Mouse (Mus musculus): Measurements from ENCODE around the gene Kctd17. TPM values are rescaled to one million over a fixed set of nuclear protein-coding genes. Genes with fewer than 3 reads are reported as not detected.

Kctd17 gene
- polyA plus RNA-seq (2012; rRNA removed) = 114 and 128 TPM in 2 replicates

- TF ChIP-seq POLR2A (IDR thresholded peaks at IDR 0.05; ENCODE audit: borderline replicate concordance, extremely low read depth, low read depth, low read length) (no peak), CTCF (IDR thresholded peaks at IDR 0.05; ENCODE audit: insufficient read depth, low read length) (no peak)
- WGBS = 2% methylated on average over 52 of the region's 52 CpGs
- Histone ChIP-seq H3K4me3 (replicated peaks; ENCODE audit: extremely low read depth, low read depth, low read length) (peak within 1 kb of the TSS; percentile 45), H3K4me1 (ENCODE audit: control insufficient read depth, insufficient read depth, low read length) (0 out of 2 replicates have a peak, but pooled peaks cover 2% of the 10 kb centered on the region)
- peak; percentile 48 for DNase-seq
Observed at GRCm38 (mm10) chr15:78428391-78429138, at the start of gene Kctd17. TSS of gene Kctd17 (plus strand) at chr15:78428564.

GRCm38 (mm10) chr15:78380208-78380607 is 48.2 kb upstream of the Kctd17 start:
- WGBS = 65% methylated on average over 2 of the region's 2 CpGs
- TF ChIP-seq POLR2A (IDR thresholded peaks at IDR 0.05; ENCODE audit: borderline replicate concordance, extremely low read depth, low read depth, low read length) (no peak), CTCF (IDR thresholded peaks at IDR 0.05; ENCODE audit: insufficient read depth, low read length) (no peak)
- no peak for DNase-seq
- Histone ChIP-seq H3K4me1 (ENCODE audit: control insufficient read depth, insufficient read depth, low read length) (no peaks in the 10 kb centered on the region), H3K4me3 (replicated peaks; ENCODE audit: extremely low read depth, low read depth, low read length) (no peak overlapping the region)

- DNase-seq = no peak
- H3K4me3 ChIP-seq (replicated peaks; ENCODE audit: extremely low read depth, low read depth, low read length) = no peak overlapping the region
- 66% methylated on average over 4 of the region's 4 CpGs for WGBS
Observed at GRCm38 (mm10) chr15:78380741-78381140, 47.6 kb upstream of the Kctd17 start.

GRCm38 (mm10) chr15:78382115-78382514 is 46.2 kb upstream of the Kctd17 start:
- no peak for TF ChIP-seq CTCF (IDR thresholded peaks at IDR 0.05; ENCODE audit: insufficient read depth, low read length)
- no peak for TF ChIP-seq POLR2A (IDR thresholded peaks at IDR 0.05; ENCODE audit: borderline replicate concordance, extremely low read depth, low read depth, low read length)
- Histone ChIP-seq H3K4me3 (replicated peaks; ENCODE audit: extremely low read depth, low read depth, low read length) (no peak overlapping the region), H3K4me1 (ENCODE audit: control insufficient read depth, insufficient read depth, low read length) (no peaks in the 10 kb centered on the region)
- no peak for DNase-seq
- WGBS = 81% methylated on average over 4 of the region's 4 CpGs

More at GRCm38 (mm10) chr15:78380741-78381140, 47.6 kb upstream of the Kctd17 start:
- H3K4me1 ChIP-seq (ENCODE audit: control insufficient read depth, insufficient read depth, low read length) = no peaks in the 10 kb centered on the region
- TF ChIP-seq POLR2A (IDR thresholded peaks at IDR 0.05; ENCODE audit: borderline replicate concordance, extremely low read depth, low read depth, low read length) (no peak), CTCF (IDR thresholded peaks at IDR 0.05; ENCODE audit: insufficient read depth, low read length) (no peak)

GRCm38 (mm10) chr15:78383450-78384219 is 44.7 kb upstream of the Kctd17 start:
- DNase-seq = no peak
- 69% methylated on average over 11 of the region's 11 CpGs for WGBS
- H3K4me1 ChIP-seq (ENCODE audit: control insufficient read depth, insufficient read depth, low read length) = no peaks in the 10 kb centered on the region
- no peak overlapping the region for H3K4me3 ChIP-seq (replicated peaks; ENCODE audit: extremely low read depth, low read depth, low read length)
- TF ChIP-seq CTCF (IDR thresholded peaks at IDR 0.05; ENCODE audit: insufficient read depth, low read length) (no peak), POLR2A (IDR thresholded peaks at IDR 0.05; ENCODE audit: borderline replicate concordance, extremely low read depth, low read depth, low read length) (no peak)

- WGBS = 54% methylated on average over 7 of the region's 7 CpGs
- no peak for DNase-seq
- Histone ChIP-seq H3K4me1 (ENCODE audit: control insufficient read depth, insufficient read depth, low read length) (no peaks in the 10 kb centered on the region), H3K4me3 (replicated peaks; ENCODE audit: extremely low read depth, low read depth, low read length) (no peak overlapping the region)
- TF ChIP-seq CTCF (IDR thresholded peaks at IDR 0.05; ENCODE audit: insufficient read depth, low read length) (no peak), POLR2A (IDR thresholded peaks at IDR 0.05; ENCODE audit: borderline replicate concordance, extremely low read depth, low read depth, low read length) (no peak)
Observed at GRCm38 (mm10) chr15:78384220-78385116, 43.9 kb upstream of the Kctd17 start.

GRCm38 (mm10) chr15:78385564-78385963 is 42.8 kb upstream of the Kctd17 start:
- 100% methylated on average over 1 of the region's 1 CpGs for WGBS
- Histone ChIP-seq H3K4me1 (ENCODE audit: control insufficient read depth, insufficient read depth, low read length) (no peaks in the 10 kb centered on the region), H3K4me3 (replicated peaks; ENCODE audit: extremely low read depth, low read depth, low read length) (no peak overlapping the region)
- TF ChIP-seq POLR2A (IDR thresholded peaks at IDR 0.05; ENCODE audit: borderline replicate concordance, extremely low read depth, low read depth, low read length) (no peak), CTCF (IDR thresholded peaks at IDR 0.05; ENCODE audit: insufficient read depth, low read length) (no peak)
- no peak for DNase-seq

- no peak for TF ChIP-seq POLR2A (IDR thresholded peaks at IDR 0.05; ENCODE audit: borderline replicate concordance, extremely low read depth, low read depth, low read length)
- TF ChIP-seq CTCF (IDR thresholded peaks at IDR 0.05; ENCODE audit: insufficient read depth, low read length) = no peak
- Histone ChIP-seq H3K4me1 (ENCODE audit: control insufficient read depth, insufficient read depth, low read length) (no peaks in the 10 kb centered on the region), H3K4me3 (replicated peaks; ENCODE audit: extremely low read depth, low read depth, low read length) (no peak overlapping the region)
- WGBS = 69% methylated on average over 3 of the region's 3 CpGs
- DNase-seq = no peak
Observed at GRCm38 (mm10) chr15:78390855-78391254, 37.5 kb upstream of the Kctd17 start.

GRCm38 (mm10) chr15:78395478-78395962 is 32.8 kb upstream of the Kctd17 start, which contains the start of gene Tex33:
TSS of gene Tex33 (minus strand) at chr15:78395912.
- H3K4me3 ChIP-seq (replicated peaks; ENCODE audit: extremely low read depth, low read depth, low read length) = no peak within 1 kb of the TSS
- no peak for DNase-seq
- H3K4me1 ChIP-seq (ENCODE audit: control insufficient read depth, insufficient read depth, low read length) = peaks cover under 1% of the 10 kb centered on the region
- WGBS = 82% methylated on average over 8 of the region's 8 CpGs
- no peak for TF ChIP-seq POLR2A (IDR thresholded peaks at IDR 0.05; ENCODE audit: borderline replicate concordance, extremely low read depth, low read depth, low read length)
- no peak for TF ChIP-seq CTCF (IDR thresholded peaks at IDR 0.05; ENCODE audit: insufficient read depth, low read length)

Data from lung, adult 2 months (tissue).